Mouse (Mus musculus) right cerebral cortex, postnatal 25 days (tissue): Measurements from ENCODE around the gene Rtn4rl1.

ENCODE experiments used
- DNase-seq: peaks from one replicate; pipeline ENCODE4 v3.0.0; 2022

The Rtn4rl1 gene

DNA sequence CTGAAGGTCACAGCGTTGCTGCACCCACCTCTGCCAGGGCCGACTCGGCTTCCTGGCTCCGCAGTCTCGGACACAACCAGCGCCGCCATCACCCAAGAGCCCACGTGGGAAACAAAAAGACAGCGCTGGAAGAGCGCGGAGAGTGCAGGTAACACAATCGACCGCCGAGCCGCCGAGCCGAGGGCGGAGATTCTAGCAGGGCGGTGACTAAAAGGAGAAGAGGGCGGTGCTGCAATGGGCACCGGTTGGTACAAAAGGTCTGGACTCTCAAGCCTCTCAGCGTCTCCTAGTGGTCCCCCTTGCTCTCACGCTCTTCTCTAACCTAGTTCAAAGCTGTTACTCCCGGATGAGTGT, 3.2 kb upstream of the Rtn4rl1 start:
- peak; percentile 81 for DNase-seq

DNA sequence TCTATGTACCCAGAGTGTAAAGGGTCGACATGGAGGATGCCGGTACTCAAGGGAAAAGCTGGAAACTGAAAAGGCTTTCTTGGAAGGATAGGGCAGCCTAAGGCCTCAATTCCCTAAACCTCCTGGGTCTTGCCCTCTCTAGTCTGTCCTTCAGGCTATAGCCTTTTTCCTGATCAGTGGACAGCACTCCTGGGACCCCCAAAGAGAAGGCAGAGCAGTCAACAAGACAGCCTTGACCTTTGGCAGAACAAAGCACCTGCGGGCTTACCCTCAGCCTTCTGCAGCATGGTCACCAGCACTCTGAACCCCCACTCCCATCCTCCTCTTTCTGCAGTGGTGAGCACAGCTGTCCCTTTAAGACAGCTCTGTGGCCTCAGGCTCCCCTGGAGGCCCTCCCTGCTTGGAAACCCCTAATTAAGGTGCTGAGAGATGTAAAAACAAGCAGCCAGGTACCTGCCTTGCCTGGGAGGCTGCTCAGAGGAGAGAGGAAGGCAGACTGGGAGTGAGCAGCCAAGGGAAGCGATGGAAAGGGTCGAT, 2.6 kb upstream of the Rtn4rl1 start, which contains the start of gene Dph1:
Dph1 (minus strand) TSS at position 337 of the 537 bp plus-strand sequence.
- no peak for DNase-seq

DNA sequence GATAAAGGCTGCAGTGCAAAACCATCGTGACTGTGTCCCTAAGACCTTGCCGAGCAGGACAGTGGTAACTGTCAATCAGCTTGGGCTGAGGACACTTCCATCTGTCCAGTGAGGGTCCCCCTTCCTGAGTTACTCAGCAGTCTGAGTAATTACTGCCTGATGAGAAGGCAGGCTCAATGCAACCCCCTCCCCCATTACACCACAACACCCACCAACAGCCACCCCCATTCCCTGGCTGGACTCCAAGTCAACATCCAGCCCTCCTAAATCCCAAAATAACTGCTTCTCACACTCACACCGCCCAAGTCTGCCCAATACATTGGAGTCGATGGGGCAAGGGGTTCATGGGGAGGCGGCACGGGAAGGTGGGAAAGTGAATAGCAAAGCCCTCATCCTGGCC, 1.7 kb upstream of the Rtn4rl1 start:
- DNase-seq, result no peak

DNA sequence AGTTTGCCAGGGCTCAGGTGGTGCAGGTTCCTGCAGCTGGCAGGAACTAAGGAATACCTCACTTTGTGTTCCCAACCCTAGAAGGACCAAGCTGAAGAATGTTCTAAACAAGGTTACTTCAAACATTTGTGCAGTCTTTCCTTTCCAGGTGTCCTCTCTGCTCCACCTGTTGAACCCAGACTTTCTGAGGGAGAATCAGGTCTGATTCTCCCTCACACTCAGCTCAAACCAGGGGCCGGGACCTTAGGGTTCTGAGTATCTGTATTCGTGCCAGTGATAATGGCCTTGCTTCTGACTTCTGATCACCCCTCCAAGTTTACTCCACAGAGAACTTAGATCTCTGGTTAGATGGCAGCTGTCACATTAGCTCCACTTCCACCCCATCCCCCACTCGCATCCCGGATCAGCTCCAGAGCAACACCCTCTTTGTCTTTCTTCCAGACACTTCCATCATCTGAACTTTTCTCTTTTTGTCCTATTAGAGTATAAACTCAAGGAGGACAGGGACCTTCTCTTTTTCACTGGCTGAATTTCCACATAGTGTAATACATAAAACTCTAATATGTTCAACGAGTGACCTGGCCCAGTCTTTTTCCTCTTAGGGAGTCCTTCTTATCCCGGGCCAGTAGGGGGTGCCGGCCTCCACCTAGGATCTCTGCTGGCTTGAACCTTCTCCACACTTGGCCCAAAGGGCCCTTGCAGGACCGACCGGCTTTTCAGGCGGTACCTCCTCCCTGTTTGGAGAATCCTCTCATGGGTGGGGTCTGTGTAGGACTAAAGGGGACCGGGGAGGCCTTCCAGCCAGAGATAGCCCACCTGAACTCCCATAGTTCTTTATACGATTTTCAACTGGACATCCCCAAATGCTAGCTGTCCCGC, 1.0 kb upstream of the Rtn4rl1 start:
- DNase-seq, result peak; percentile 65

DNA sequence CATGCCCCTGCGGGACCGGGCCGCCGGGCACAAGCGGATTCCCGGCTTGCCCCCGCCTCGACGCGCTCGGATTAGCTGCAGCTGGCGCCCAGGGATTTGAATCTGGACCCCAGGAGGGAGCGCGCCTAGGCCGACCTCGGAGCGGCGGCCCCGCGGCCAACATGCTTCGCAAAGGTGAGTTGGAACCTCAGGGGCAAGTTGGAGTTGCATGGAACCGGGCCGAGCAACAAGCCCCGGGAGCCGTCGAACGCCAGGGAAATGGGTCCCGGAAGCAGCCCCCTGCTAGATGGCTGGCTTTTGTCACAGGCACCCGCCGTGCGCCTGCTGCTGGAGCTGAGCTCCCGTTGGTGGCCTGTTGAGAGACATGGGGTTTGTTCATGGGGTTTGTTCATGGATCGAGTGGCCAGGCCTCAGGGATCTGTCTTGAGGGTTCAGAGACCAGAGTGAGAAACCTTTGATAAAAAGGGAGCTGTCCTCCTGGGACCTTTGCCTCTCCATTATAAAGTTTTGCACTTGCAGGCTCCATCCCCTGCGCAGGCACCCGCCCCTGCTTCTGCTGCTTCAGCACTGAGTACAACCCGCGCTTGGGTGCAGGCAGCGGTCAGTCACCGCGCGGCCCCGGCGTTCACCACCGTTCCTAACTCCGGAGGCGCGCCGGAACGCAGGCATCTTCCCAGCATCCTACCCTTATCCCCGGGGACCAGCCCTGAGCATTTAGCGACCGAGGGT, 702 bp downstream of the Rtn4rl1 start:
- no peak for DNase-seq

DNA sequence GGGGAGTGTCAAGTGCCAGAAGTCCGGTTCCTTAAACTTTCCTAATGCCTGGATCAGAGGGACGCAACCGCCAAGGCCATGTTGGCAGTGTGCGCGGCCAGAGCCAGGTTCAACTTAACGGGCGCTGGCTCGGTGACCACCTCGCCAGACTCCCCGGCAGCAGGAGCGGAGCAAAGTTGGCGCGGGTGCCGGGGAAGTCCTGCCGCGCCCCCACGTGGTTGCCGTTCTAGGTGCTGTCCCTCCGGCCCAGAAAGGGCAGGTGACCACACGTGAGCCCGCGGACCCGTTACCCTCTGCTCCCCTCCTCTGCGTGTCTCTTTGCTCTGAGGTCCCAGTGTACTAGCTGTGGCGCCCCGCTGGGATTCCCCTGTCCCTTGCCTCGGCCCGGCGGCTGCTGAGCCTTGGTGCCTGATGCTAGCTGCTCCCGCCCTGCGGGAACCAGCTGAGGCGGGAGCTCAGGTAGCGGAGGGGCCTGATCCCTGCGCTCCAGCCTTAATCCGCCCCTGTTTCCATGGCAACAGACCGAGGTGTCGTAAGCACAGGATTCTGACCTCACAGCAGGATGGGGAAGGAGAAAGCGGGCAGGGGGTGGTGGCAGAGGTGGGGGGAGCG, 1.4 kb downstream of the Rtn4rl1 start:
- no peak for DNase-seq

DNA sequence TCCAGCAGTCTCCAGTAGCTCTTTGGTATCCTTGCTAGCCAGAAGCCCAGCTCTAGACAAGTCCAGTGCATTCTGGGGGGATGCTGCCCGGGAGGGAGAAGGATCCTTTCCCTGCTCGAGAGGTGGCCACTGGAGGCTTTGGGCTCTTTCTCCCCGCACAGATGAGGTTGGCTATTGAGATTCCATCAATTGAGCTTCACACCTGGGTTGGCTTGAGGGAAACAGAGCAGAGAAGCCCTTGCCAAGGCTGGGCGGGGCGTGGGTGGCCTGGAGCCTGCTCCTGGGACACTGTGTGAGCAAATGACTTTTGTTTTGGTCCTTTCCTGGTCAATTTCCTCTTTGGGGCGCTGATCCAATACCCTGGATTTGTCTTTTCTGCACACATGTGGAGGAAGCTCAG, 2.5 kb downstream of the Rtn4rl1 start:
- no peak for DNase-seq

DNA sequence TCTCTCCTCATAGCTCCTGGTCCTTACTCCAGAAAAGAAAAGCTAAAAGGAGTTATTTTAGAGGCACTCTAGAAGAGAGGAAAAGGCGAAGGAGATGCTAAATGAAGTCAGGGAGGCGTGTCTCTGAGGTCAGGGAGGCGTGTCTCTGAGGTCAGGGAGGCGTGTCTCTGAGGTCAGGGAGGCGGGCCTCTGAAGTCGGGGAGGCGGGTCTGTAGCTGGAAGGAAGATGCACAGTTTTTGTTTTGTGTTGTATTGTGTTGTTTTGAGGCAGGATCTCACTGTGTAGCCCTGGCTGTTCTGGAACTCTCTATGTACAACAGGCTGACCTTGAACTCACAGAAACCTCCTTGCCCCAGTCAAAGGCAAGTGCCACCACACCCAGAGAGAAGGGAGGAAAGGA, 4.4 kb downstream of the Rtn4rl1 start:
- DNase-seq, result no peak

DNA sequence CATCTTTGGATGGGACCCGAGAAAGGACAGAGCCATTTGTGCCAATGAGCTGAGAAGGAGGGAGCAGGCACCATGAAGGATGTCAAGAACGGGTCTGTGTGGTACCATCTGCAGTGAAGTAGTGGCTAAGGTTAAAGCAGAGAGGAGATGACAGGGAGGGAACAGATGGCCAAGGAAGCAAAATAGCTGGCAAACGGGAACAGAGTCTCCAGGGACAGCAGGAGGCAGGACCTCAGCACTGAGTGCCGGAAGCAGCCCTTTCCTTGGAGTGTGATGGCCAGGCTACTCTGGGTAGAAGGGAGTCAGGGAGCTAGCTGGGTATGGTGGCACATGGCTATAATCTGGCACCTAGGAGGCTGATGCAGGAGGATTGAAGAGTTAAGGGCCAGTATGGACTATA, 5.2 kb downstream of the Rtn4rl1 start:
- DNase-seq, result no peak

DNA sequence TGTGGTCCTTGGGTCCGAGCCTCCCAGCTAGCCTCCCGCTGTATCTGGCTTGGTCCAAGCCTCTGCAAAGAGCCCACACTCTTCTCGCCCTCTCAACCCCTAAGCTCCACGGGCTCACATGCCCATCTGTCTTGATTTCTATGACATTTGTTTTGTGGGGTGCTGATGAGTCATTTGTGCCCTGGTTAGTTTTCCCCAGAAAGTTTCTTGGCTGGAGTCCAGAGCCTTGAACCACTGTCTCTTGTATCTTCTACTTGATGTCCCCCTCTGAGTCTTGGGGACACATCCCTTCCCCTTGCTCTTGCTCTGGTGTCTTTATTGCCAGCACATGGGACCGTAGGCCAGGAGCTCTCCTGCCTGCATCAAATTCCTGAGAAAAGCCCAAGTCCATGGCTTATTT, 6.4 kb downstream of the Rtn4rl1 start:
- DNase-seq, result no peak

DNA sequence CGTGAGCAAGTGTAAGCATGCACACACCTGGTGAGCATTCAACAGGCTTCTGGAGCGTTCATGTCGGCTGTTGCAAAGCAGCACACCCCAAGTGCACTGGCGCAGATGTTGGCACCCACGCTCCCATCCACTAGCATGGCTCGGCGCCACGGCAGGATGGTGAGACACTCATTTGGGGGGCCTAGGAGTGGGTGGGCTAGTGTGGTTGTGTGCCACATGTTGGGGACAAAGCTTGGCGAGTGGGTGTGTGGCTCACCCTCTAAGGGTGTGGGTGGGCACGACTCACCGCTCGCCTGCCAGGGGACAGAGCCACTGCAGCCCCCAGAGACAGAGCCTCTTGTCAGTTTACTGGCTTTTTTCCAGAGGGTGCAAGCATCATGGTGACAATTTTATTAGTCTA, 7.4 kb downstream of the Rtn4rl1 start:
- DNase-seq, result peak; percentile 73

DNA sequence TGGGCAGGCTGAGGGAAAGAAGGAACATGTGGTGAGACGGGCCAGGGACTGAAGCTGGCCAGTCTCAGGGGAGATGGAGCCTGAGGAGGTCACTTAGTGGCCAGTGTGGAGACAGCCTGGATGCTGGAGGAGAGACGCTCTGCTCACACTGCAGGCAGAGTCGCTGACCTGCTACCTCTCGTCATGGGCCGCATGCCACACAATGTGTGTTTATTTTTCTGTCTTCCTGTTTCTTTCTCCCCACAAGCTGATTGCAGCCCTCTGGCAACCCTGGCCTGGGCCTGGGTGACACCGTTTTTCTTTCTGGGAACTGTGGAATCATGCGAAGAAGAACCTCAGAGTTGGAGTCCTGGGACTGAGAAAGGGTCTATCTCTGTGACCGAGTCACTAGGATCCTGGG, 8.1 kb downstream of the Rtn4rl1 start:
- DNase-seq, result no peak

DNA sequence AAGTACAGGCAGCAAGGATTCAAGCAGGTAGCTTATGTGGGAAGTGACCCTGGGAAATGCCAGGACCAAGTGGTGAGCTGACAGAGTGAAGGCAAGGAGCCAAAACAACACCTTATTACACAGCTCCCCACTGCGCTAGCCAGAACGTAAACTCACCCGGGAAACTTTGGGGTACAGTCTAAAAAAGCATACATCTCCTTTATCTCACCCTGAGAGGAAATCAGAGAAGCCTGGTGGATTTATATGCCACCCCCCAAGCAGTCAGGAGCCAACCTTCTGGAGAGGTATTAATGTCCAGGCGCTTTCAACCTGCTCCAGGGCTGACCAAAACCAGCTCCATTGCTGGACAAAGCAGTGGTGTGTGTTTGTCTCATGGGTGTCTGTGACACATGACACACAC, 10.3 kb downstream of the Rtn4rl1 start:
- DNase-seq, result no peak

DNA sequence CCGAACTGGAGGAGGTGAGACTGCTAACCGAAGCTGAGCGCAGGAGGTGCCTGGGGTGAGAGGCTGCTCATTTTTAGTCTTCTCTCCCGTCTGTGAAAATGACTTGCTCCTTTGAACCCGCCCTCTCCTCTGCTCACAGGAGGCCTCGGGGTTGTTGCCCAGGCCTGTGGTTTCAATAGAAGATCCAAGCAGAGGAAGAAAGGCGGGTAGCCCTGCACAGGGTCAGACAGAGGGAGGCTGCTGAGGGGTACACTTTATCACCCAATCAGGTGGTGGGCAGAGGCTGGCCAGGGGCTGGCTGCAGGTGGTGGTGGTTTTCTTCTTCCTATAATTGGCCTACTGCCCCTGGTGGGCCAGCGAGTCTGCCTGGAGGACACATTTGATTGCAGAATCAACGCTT, 10.9 kb downstream of the Rtn4rl1 start:
- no peak for DNase-seq

DNA sequence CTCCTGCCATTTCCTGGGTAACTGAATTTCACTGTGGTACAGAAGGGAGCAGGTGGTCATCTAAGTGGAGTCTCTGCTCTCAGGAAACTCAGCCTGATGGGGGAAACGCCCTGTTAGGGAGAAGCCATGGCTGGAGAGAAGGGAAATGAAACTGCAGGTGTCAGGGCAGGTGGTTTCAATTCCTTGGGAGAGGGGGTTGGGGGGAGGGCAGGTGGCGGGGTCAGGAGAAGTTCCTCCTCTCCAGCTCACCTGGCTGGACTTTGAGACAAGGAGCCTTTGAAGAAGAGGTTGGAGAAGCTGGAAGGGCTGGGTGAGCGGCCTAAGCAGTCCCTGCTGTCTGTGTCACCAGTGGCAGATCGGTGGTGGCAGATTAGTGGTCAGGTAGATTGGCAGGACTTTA, 12.8 kb downstream of the Rtn4rl1 start:
- DNase-seq, result no peak

DNA sequence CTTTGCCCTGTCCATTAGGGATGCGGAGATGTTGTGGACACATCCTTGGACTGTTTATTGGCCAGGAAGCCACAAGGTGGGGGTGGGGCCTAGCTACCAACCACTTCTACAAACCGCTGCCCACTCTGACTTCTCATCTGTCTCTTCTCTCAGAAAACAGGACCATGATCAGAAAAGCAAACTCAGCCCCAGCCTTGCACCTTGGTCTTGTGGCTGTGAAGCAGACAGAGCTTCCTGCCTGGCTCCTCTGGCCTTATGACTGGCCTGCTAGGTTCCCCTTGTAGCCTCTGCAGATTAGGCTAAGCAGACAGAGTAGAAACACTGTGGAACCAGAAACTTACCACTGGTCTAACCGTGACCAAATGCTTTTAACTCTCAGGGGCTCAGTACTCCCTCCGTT, 15.8 kb downstream of the Rtn4rl1 start:
- DNase-seq, result no peak

DNA sequence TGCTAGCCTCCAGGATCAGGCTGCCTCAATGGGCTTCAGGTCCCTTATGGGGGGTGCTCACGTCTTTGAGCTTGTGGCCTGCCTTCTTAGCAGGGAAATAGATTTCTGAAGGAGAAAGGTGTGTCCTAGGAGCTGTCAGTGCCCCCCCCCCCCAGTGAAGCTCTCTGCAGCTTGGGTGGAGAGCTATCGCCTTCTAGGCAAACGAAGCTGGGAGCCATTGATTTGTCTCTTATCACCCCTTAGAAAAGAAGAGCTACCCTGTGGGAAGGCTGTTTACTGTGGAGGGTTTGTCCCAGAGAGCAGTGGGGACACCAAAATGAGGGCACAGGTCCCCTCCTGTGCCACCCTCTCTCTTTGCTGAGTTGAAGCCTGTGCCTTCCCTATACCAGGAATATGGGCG, 16.5 kb downstream of the Rtn4rl1 start:
- DNase-seq, result no peak

DNA sequence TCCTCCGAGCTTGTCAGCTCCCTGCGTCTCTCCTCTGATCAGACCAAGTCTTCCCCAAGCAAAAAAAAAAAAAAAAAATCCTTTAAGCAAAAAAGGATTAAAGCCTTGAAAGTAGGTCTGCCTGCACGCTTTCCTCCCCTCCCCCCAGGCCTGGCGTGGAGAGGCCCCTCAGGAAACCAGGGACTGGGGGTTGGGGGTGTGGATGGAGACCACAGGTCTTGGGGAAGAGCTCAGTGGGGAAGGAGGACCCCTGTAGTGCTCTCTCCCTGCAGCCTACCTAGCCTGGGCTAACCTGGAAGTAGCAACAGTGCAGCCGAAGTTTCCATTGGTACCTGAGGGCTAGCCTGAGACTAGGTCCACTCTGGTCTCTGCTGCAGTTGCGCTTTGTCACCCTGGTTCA, 17.2 kb downstream of the Rtn4rl1 start:
- DNase-seq, result no peak

DNA sequence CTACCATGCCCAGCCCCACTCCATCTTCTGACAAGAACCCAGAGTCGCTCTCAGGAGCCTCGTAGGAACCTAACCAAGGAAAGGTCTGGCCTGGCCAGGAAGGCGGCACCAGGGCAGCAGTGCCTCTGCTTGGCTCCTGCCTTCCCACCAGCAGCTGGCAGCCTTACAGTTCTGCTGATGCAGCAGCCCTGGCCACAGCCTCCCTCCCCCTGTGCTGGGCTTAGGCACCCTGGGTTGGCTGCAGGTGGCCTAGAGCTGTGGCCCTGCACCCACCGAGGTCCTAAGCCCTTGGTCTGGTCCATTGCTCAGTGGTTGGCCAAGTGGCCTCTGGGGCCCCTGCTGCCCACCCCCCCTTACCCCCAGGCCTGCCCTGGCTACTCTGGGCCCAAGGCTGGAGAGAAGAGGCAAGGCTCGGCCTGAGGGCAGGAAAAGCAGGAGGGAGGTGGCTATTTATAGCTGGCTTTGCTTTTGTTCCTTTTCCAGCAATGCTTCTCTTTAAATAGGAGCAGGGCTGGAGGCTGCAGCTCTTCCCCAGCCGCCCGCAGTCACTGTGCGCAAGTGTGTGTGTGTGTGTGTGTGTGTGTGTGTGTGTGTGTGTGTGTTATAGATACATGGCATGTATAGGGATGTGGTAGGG, 18.6 kb downstream of the Rtn4rl1 start:
- DNase-seq, result no peak

DNA sequence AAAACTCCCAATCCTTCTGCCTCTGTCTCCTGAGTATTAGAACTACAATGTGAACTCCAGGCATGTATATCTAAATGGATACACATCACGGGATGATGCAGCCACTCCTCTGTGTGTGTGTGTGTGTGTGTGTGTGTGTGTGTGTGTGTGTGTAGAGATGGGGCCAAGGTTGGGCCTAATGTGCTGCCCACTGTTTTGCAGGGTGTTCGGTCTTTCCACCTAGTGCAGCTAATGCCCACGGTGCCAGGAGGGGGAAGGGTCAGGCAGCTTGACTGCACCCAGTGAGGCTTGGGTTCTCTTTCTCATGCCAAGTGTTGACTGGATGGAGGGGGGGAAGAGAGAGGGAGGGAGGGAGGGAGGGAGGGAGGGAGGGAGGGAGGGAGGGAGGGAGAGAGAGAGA, 19.3 kb downstream of the Rtn4rl1 start:
- no peak for DNase-seq

DNA sequence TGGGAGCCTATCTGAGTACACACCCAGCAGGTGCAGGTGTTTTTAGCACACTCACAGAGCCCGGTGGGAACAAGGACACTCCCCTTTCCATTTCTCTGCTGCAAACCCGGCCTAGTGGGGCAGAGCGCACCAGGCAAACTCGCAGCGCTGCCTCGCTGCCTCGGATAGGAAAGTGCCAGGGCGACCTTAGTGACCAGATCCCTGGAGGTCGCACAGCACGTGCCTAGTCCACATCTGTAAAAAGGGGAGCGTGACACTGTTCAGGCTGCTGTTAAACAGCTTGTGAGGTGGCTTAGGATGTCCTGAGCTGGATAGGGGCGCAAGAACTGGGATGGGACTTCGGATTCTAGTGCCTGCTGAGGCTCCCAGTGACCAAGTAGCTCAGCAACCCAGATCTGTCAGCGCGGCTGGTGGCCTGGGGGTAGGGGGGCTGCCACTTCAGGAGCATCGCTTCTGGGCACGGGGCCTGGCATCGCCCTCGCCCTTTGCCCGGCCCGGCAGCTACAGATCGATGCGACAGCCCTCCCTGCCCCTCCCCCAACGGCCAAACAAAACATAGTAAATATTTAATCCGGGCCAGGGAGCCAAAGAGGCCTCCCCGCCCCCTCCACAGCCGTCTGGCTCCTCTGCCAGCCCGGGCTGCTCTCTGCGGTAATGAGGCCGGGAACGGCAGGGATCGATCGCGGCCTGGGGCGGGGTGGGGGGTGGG, 19.9 kb downstream of the Rtn4rl1 start:
- no peak for DNase-seq

DNA sequence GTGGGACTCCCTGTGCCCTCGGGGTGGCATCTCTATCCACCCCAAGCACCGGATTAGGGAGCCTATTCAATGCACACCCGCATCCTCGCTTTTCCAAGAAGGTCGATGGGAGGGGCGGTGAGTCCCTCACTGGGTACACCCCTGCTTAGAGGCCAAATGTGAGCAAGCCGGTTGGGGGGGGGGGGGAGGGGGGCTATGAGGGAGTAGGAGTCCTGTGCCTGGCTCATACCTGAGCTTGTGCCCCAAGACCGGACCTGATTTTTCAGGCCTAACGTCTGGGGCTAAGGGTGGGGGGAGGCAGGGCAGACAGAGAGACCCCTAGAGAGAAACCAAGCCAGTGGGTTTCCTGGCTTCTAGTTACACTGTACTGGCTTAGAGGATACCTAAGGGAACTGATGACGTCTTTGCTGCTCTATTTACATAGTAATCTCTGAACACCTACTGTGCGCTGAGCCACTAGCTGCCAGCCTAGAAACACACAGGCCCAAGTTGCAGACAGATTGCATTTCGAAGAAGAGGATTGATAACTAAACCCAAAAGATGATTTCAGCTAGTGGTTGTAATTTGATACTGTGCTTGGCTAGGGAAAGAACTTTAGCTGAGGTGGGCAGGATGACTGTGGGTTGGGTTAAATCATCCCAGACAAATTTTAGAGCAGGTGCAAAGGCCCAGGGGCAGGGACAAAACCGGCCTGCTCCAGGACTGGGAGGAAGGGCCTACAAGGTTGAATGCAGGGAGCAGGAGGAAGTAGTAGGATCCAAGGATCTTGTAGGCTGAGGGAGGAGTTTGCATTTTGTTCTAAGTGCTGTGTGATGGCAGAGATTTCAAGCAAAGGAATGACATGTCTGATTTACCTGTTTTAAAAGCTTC, 20.7 kb downstream of the Rtn4rl1 start:
- DNase-seq, result no peak
